Mouse (Mus musculus): ENCODE results near the gene Afg1l.

Afg1l gene

GRCm38 (mm10) chr10:42384946-42385644 is 93.3 kb downstream of the Afg1l start:
- no peak for DNase-seq (ENCODE audit: extremely low read depth, insufficient read length, low spot score)

DNA sequence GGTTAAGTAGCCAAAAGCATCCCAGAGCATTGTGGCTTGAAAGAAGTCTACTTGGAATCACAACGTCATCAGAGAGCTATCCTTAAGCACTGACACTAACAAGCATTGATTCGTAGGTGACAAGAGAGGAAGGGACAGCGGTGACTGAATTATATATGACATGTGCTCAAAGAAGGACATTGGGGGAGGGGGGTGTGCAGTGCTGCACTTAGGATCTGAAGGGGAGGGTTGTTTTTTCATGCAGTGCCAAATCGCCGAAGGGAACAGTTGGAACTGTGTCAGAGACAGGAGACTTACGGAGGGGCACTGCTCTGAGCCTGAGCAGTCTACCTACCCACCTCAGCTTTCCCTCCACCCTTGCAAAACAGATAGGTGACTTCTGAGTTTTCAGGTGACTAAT is 94.7 kb downstream of the Afg1l start:
- DNase-seq (ENCODE audit: extremely low read depth, insufficient read length, low spot score) = no peak

DNA sequence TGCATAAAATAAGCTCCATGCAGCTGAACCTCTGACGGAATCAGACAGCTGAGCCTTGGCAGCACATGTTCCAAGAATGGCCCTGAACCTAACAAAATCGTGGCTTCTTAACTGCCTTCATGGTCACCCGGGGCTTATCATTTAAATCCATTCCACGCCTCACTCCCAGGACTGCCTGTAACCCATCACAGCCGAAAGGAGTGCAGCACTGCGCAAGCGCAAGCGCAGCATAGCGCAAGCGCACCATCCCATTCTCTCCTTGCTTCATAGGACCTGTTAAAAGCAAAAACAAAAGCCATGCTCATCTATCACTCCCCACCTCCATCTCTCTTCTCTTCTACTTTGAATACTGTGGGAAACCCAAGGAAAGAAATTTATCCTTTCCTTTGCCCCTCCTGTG is 114.1 kb downstream of the Afg1l start:
- no peak for DNase-seq (ENCODE audit: extremely low read depth, insufficient read length, low spot score)

DNA sequence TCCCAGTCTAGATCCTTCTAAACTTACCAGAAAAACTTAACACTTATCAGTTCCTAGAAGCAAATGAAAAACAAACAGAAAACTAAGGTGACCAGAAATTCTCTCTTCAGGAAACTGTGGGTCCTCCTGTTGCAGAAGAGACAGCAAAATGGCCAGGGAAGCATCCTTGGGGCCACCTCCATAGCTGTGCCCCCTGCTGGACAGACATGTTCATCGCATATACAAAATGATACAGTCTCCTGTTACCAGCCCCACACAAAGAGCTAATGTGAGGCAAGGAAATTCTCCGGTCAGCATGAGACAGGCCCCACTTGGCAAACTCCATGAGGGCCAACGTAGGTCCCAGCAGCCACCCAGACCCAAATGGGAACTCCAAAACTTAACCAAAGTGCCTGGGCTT is 122.4 kb downstream of the Afg1l start:
- no peak for DNase-seq (ENCODE audit: extremely low read depth, insufficient read length, low spot score)

- no peak for DNase-seq (ENCODE audit: extremely low read depth, insufficient read length, low spot score)
These were observed 130.4 kb downstream of the Afg1l start for GRCm38 (mm10) chr10:42347986-42348385.

DNA sequence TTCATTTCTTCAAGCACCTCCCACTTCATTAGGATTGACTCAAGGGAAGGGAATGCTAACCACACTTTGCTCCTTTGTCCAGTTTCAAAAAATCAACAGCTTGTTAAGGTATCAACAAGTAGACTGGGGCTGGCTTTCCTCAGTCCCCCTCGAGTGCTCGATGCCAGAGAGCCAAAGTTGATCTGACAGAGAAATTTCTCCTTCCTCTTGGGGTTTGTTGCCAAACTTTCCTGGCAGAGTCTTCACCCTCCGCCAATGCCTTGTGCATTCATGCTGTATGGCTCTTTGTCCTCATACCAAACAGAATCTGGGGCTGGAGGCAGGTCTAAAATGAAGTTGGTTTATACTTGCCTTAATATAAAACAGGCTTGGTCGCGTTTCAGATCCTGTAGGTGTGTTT is 131.2 kb downstream of the Afg1l start:
- no peak for DNase-seq (ENCODE audit: extremely low read depth, insufficient read length, low spot score)

DNA sequence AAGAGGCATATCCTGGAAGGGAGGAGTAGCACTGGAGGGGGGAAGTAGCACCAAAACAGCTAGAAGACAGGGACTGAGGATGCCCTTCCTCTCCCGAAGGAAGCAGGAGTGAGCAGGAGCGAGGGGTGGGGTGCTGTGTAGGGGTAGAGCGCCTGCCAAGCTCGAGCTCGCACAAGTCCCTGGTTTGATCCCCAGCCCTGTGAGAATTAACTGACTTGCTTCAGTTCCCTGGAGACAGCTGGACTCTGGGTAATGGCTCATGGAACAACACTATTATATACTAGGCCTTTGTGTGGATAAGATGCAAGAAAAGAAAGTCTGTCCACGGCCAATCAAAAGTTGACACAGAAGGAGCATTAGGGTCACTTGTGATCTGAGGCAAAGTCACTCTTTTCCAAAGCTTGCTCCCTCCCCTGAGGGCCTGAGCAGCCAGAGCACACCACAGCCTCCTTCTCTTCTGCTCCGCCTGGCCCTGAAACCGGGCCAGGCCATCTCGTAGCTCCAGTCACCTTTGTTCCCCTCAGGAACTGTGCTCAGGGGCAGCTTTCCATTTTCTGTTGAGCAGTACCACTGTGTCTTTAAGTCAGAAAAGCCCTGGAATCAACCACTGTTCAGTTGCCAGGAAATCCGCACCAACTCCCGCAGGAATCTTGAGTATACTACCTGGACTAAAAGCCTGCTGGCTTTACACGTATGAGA is 132.0 kb downstream of the Afg1l start:
- DNase-seq (ENCODE audit: extremely low read depth, insufficient read length, low spot score) = no peak

GRCm38 (mm10) chr10:42342714-42343113 is 135.7 kb downstream of the Afg1l start:
- no peak for DNase-seq (ENCODE audit: extremely low read depth, insufficient read length, low spot score)

- DNase-seq (ENCODE audit: extremely low read depth, insufficient read length, low spot score) = no peak
These were observed 136.4 kb downstream of the Afg1l start for GRCm38 (mm10) chr10:42341815-42342457.

GRCm38 (mm10) chr10:42340426-42340793 is 138.0 kb downstream of the Afg1l start:
- DNase-seq (ENCODE audit: extremely low read depth, insufficient read length, low spot score) = no peak

- no peak for DNase-seq (ENCODE audit: extremely low read depth, insufficient read length, low spot score)
These were observed 138.5 kb downstream of the Afg1l start for GRCm38 (mm10) chr10:42339773-42340425.

GRCm38 (mm10) chr10:42338456-42338855 is 139.9 kb downstream of the Afg1l start:
- DNase-seq (ENCODE audit: extremely low read depth, insufficient read length, low spot score) = no peak

GRCm38 (mm10) chr10:42327576-42327975 is 150.8 kb downstream of the Afg1l start:
- no peak for DNase-seq (ENCODE audit: extremely low read depth, insufficient read length, low spot score)

DNA sequence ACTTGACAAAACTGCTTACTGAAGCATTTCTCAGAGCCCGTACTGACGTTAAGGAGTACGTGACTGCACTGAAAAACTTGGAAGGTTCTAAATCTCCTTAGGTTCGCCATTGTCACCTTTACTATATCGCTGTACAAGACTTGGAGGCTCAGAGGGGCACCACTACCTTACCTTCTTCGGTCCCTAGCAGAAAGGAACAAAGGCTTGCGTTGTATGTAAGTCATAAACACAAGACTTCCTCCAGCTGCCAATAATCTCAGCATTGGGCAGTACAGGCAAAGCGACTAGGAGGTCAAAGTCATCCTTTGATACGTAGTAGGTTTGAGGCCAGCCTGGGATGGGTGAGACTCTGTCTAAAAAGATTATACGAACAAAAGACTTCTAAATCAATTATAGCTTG is 153.1 kb downstream of the Afg1l start:
- no peak for DNase-seq (ENCODE audit: extremely low read depth, insufficient read length, low spot score)

- no peak for DNase-seq (ENCODE audit: extremely low read depth, insufficient read length, low spot score)
These were observed 154.4 kb downstream of the Afg1l start for GRCm38 (mm10) chr10:42323978-42324377.

DNA sequence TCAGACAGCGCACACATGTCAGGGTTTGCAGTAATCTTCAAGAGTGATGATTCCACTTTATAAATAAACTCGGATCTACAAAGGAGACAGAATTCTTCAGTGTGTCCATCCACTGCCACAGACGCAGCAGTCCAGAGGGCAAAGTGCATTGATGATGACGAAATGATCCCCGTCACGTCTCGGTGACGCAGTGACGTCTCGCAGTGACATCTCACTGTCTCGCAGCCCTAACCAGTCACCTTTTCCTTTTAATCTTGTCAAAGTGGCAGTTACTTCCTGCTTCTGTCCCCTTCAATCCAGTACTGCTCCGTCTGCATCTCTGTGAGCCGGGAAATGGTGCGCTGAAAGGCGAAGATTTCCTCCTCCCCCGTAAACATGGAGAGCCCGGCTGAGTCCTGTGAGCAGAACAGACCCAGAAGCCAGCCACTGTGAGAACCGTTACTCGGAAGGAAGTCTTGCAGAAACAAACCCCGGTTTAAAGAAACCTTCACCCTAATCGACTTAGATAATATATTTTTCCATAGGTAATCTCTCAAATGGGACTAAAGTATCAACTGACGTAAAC is 165.1 kb downstream of the Afg1l start:
- DNase-seq (ENCODE audit: extremely low read depth, insufficient read length, low spot score) = no peak

DNA sequence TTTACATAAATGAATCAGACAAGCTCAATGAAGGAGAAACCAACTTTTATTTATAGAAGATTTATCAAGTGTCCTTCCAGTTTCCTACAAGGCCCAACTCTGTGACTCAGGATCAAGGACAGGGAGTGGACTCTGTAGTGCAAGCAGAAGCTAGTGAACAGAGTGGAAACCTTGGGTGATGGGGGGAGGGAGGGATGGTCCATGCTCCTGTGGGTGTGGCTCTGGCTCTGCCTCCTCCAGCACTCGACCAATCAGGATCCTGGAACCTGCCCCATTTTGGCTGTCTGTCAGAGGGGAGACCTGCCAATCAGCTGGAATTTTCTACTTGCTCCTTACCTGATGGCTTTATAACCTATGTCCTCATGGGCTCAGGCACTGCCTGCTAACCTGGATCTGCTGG is 165.8 kb downstream of the Afg1l start:
- DNase-seq (ENCODE audit: extremely low read depth, insufficient read length, low spot score) = no peak

DNA sequence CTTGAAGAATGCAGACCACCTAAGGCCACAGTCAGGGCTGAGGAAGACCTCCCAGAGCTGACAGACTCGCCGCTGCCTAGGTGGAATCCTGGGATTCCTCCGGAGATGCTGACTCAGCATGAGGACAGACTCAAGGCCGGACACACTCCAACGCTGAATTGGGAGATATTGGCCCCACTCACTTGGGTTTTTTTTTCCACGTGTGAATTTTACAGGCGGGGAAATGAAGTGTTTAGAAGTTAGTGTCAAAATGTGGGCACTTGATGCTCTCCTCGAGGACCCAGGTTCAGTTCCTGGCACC is 169.7 kb downstream of the Afg1l start:
- no peak for DNase-seq (ENCODE audit: extremely low read depth, insufficient read length, low spot score)

- no peak for DNase-seq (ENCODE audit: extremely low read depth, insufficient read length, low spot score)
These were observed 170.2 kb downstream of the Afg1l start for GRCm38 (mm10) chr10:42307980-42308686.

- DNase-seq (ENCODE audit: extremely low read depth, insufficient read length, low spot score) = no peak
These were observed 171.9 kb downstream of the Afg1l start for GRCm38 (mm10) chr10:42306422-42306821.

- DNase-seq (ENCODE audit: extremely low read depth, insufficient read length, low spot score) = no peak
These were observed 177.6 kb downstream of the Afg1l start for GRCm38 (mm10) chr10:42300805-42301204.

Data from 3134 (cell line).